Mouse (Mus musculus) ovary, adult 18-20 months (tissue): ENCODE data around the gene Pkd2l1.

Experiments
- DNase-seq: peaks from one replicate; pipeline ENCODE4 v3.0.0; 2022; ENCODE audit warnings: low spot score, mixed read lengths

Pkd2l1 gene

GRCm38 (mm10) chr19:44192342-44192741 is at the start of gene Pkd2l1:
TSS of gene Pkd2l1 (minus strand) at chr19:44192442.
- DNase-seq: no peak

DNA sequence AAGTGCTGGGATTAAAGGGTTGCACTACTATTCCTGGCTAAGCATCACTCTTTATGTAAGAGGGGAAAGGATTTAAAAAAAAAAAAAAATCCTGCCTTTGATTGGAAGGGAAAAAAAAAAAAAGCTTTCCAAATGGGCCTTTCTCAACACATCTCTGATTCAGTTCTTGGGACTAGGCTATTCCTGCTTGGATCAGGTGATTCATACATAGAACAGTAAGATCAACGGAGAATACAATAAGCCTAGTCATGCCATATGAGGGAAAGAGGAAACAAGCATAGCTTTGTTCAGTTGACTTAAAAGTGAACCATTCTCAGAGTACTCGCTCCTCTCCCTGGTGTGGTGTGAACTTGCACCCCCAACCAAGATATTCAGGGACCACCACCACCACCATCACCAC is 46.7 kb upstream of the Pkd2l1 start:
- no peak for DNase-seq

DNA sequence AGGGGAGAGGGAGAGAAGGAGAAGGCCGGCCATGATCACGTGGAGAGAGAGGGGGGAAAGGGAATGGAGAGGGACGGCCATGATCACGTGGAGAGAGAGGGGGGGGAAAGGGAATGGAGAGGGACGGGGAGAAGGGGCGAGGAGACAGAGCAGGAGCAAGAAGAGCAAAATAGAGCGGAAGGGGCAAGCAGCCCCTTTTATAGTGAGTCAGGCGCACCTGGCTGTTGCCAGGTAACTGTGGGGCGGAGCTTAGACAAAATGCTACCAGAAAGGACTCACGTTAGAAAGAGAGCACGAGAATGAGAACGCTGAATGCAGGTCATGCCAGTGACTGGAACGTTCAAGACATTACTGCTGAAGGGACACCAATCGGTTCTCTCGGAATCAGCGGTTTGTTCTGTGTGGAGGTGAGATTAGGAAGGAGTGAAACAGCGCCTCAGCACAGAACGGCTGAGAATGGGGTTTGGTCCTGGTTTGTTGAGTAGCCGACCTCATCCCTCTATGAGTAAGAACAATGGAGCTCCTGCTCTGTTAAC is 45.3 kb upstream of the Pkd2l1 start:
- no peak for DNase-seq

- DNase-seq: no peak
These were observed 39.4 kb upstream of the Pkd2l1 start for GRCm38 (mm10) chr19:44231608-44232151.

DNA sequence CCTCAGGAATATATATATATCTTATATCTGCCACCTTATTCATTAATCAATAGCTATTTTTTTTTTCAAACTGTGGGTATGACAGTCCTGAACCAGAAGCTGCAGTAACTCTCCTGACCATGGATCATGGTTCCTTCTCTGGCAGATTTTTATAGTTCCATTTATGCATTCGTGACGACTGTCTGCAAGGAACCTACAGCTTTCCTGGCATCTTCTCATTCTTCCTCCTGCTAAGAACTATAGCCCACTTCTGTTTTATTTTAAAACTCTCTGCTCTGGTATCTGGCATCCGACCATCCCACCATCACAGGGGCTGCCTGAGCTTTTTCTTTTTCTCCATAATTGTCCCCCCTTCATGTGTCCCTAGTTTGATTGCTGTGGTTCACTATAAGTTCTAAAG is 38.0 kb upstream of the Pkd2l1 start:
- no peak for DNase-seq

- no peak for DNase-seq
These were observed 37.5 kb upstream of the Pkd2l1 start for GRCm38 (mm10) chr19:44229776-44230175.

DNA sequence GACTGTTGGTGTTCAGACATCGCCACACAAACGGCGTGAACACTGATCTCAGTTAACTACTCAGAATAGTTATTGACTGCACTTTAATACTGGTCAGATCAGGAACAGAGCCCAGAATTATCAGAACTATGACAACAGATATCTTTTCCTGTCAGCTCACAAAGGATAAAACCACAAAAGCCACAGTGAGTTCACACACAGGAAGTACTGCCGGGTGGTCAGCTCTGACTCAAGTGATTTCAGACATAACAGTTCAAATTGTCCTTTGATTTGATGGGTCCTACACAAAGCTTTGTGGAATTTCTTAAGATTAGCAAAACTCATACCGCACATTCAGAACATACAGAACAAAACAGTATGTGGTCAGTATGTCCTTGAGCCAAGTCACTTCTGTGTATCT is 33.5 kb upstream of the Pkd2l1 start:
- no peak for DNase-seq

GRCm38 (mm10) chr19:44217958-44218525 is 25.8 kb upstream of the Pkd2l1 start:
- DNase-seq: no peak

GRCm38 (mm10) chr19:44215255-44215654 is 23.0 kb upstream of the Pkd2l1 start:
- no peak for DNase-seq

DNA sequence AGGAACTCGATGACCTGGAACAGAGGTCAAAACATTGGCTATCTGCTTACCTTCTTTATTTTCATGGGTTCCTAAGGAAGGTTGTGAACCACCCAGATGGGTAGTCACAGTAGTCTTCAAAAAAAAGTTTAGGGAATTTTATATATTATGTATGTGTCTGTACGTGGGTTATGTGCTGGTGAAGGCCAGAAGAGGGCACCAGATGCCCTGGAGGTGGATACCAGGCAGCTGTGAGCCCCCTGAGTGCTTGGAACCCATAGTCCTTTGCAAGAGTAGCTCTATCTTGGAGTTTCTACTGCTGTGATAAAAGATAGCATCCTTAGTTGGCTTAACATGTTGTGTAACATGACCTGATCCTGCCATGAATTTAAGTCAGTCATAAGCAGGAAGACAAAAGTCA is 14.8 kb upstream of the Pkd2l1 start:
- no peak for DNase-seq

DNA sequence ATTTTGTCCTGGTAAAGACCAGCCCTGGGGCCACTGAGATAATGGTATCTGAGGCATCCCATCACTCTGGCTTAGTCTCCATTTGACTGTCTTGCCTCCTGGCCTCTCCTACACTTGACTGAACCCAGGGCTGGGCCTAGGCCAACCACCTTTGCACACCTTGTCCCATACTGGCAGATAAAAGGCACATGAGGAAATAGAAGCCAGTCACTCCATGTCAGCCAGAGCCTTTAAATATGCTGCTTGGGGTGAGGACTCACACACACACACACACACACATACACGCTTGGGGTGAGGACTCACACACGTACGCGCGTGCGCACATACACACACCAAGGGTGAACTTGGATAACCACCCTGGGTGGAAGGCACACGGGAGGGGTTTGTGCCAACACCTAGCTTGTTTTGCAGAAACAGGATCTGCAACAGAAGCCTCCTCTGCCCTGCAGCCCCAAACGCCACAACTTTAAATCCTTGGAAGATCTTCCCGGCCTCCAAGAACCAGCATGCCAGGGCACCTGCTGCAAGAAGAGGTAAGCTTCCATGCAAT is 10.8 kb upstream of the Pkd2l1 start, which contains the start of gene Scd3:
Scd3 (plus strand) TSS at position 255 of the 550 bp plus-strand sequence.
- no peak for DNase-seq

- no peak for DNase-seq
These were observed 6.7 kb upstream of the Pkd2l1 start for GRCm38 (mm10) chr19:44198964-44199363.

DNA sequence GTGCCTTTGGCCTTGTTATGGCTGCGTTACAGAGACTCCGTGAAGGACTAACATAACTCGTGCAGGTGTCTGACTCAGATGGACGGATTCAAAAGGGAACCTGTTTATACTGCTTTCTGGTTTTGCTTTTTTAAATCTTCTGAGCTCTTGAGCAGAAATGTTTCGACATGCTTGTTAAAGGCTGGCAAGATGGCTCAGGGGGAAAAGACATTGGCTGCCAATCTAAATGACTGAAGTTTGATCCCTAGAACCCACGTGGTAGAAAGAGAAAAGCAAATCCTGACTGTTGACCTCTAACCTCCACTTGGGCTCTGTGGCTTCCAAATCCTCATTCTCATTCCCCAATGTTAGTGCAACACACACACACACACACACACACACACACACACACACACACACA is 6.3 kb upstream of the Pkd2l1 start:
- no peak for DNase-seq

GRCm38 (mm10) chr19:44197053-44197852 is 5.0 kb upstream of the Pkd2l1 start:
- DNase-seq: no peak

DNA sequence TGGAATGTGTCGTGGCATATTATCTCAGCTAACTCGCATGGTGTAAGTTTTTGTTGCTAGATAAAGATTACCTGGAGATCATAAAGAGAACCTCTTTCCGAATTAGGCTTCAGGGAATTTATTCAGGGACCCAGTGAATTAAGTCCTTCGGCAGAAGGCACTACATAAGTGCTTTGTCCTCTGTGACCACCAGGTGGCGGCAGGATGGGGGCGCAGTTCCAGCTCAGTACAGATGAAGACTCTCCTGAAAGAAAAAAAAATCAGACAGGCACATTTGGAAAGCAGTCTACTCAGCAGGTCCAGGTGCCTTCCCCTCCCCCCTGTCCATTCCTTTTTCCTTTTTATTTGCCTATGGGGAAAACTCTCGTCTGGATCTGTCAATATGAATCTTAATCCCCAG is 2.9 kb upstream of the Pkd2l1 start:
- DNase-seq: peak; percentile 19

DNA sequence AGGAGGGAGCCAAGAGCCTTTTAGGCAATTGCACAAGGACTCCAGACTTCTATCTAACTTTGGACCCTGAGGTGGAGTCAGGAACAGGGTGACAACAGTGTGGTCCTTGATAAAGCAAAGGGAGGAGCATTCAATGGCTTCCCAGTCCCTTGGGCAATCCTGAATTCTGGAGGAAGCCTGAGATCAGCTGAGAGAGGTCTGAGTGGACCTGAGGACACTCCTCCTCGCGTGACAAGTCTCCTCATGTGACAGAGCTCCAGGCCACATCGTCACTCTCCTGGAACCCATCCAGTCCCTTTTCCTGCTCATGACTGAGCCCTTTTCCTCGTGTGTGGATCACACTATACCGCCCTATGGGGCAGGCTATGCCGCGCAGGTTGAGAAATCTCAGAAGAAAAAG is 1.7 kb upstream of the Pkd2l1 start:
- no peak for DNase-seq

GRCm38 (mm10) chr19:44189056-44189455 is 3.2 kb downstream of the Pkd2l1 start:
- DNase-seq: no peak

DNA sequence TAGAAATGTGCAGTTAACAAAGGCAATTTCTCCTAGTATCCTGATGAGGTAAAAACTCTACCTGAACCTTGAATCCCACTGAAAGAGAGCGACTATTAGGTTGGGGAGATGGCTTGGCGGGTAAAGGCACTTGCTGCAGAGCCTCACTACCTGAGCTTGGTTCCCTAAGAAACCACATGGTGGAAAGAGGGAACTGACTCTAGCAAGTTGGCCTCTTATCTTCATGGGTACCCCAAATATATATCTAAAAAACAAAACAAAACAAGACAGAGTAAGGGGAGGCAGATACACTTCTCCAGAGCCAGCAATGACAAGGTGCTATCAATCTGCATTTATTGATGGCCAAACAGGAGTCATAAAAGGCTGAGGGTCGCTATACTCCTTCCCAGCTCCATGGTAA is 8.3 kb downstream of the Pkd2l1 start:
- no peak for DNase-seq

DNA sequence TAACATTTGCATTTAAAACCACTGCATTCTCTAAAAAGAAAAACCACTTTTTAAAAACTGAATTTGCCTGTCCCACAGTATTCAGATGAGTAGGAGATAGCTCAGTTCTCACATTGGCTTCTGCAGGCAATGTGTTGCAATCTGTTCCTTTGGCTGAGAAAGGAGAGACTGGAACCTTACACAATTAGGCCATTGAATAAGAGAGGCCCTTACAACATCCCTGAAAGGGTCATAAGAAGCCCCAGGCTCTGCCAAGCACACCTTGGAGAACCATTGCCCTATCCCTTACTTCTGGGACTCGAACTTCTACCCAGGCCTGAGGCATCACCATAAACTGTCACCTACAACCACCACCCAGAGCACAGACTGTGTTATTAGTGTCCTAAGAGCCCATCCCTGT is 11.7 kb downstream of the Pkd2l1 start:
- no peak for DNase-seq

- no peak for DNase-seq
These were observed 15.5 kb downstream of the Pkd2l1 start for GRCm38 (mm10) chr19:44176741-44177140.

- no peak for DNase-seq
These were observed 17.4 kb downstream of the Pkd2l1 start for GRCm38 (mm10) chr19:44174835-44175234.

DNA sequence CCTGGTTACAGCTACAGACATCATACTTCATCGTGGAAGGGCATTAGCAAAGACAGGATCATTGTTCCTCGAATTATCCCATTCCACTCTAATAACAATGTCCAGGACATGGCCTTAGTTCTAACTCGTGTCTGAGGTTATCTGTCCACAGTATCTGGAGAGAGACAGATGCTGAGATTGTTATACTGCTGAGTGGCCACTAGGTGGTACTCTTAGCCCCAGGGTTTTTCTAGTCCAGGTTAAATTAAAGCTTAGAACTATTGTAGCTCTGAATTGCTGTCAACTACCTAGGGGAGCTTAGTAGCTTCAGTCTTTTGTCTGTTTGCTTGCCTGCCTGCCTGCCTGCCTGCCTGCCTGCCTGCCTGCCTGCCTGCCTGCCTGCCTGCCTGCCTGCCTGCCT is 30.7 kb downstream of the Pkd2l1 start:
- no peak for DNase-seq

DNA sequence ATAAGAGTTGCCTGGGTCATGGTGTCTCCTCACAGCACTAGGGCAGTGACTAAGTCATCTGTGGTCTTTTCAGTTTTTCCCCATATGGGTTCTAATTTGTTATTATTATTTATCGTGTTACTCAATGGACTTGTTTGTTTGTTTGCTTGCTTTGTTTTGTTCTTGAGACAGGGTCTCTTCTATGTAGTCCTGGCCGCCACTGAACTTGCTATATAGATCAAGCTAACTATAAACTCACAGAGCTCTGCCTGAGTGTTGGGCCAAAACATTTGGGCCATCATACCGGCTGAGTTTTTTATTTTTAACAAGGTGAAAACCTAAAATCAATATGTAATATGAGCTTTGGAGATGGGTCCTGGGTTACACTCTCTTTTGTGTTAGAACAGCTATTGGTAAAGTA is 32.9 kb downstream of the Pkd2l1 start:
- DNase-seq: no peak
